Mouse (Mus musculus): ENCODE data around the gene Arsk. TPM values are rescaled to one million over a fixed set of nuclear protein-coding genes. Genes with fewer than 3 reads are reported as not detected.
A peak's percentile ranks its signal among the peaks of the same experiment; 100 is the strongest.

The Arsk gene
- polyA plus RNA-seq (2015; fragmentation: Nextera tagmentation; extraction: Ambion mirVana) = 3.8 and 4.7 TPM in 2 replicates

- H3K27me3 ChIP-seq (replicated peaks; ENCODE audit: control insufficient read depth, insufficient read depth, low read length) = no peaks in the 10 kb centered on the region
- H3K4me3 ChIP-seq (ENCODE audit: low read length) = peak within 1 kb of the TSS; percentile 62
- under 1% methylated on average over 34 of the region's 34 CpGs for WGBS
- H3K36me3 ChIP-seq (ENCODE audit: control insufficient read depth, insufficient read depth, low read length) = no peaks in the 10 kb centered on the region
- H3K9ac ChIP-seq (ENCODE audit: low read depth, low read length) = peak within 1 kb of the TSS; percentile 76
- H3K4me2 ChIP-seq (ENCODE audit: low read depth, low read length) = peak within 1 kb of the TSS; percentile 62
- H3K4me1 ChIP-seq (ENCODE audit: control insufficient read depth, insufficient read depth, low read length) = peaks cover 3% of the 10 kb centered on the region
- no peaks in the 10 kb centered on the region for H3K9me3 ChIP-seq (ENCODE audit: control insufficient read depth, low read length)
- ATAC-seq = peak; percentile 98
- H3K27ac ChIP-seq (ENCODE audit: low read length) = peak within 1 kb of the TSS; percentile 65
Observed at GRCm38 (mm10) chr13:76098493-76099303, at the start of gene Arsk, which contains the start of gene Ttc37. Gene Arsk (minus strand): TSS chr13:76098660. Gene Ttc37 (plus strand): TSS chr13:76098734.

GRCm38 (mm10) chr13:76141117-76141808 lies 42.8 kb upstream of the Arsk start:
- 93% methylated on average over 12 of the region's 12 CpGs for WGBS
- Histone ChIP-seq H3K4me3 (ENCODE audit: low read length) (no peak overlapping the region), H3K9me3 (ENCODE audit: control insufficient read depth, low read length) (no peaks in the 10 kb centered on the region), H3K9ac (ENCODE audit: low read depth, low read length) (no peak overlapping the region), H3K36me3 (ENCODE audit: control insufficient read depth, insufficient read depth, low read length) (peaks cover 6% of the 10 kb centered on the region; the same call in 1 of the 2 replicates), H3K27me3 (replicated peaks; ENCODE audit: control insufficient read depth, insufficient read depth, low read length) (no peaks in the 10 kb centered on the region), H3K4me2 (ENCODE audit: low read depth, low read length) (no peak overlapping the region), H3K27ac (ENCODE audit: low read length) (no peak overlapping the region), H3K4me1 (ENCODE audit: control insufficient read depth, insufficient read depth, low read length) (no peaks in the 10 kb centered on the region)
- no peak for ATAC-seq

GRCm38 (mm10) chr13:76138862-76139261 lies 40.4 kb upstream of the Arsk start:
- no peak overlapping the region for H3K27ac ChIP-seq (ENCODE audit: low read length)
- ATAC-seq = no peak
- no peaks in the 10 kb centered on the region for H3K27me3 ChIP-seq (replicated peaks; ENCODE audit: control insufficient read depth, insufficient read depth, low read length)
- H3K4me3 ChIP-seq (ENCODE audit: low read length) = no peak overlapping the region
- no peak overlapping the region for H3K4me2 ChIP-seq (ENCODE audit: low read depth, low read length)
- H3K9ac ChIP-seq (ENCODE audit: low read depth, low read length) = no peak overlapping the region
- 85% methylated on average over 3 of the region's 3 CpGs for WGBS
- H3K4me1 ChIP-seq (ENCODE audit: control insufficient read depth, insufficient read depth, low read length) = no peaks in the 10 kb centered on the region
- no peaks in the 10 kb centered on the region for H3K9me3 ChIP-seq (ENCODE audit: control insufficient read depth, low read length)
- H3K36me3 ChIP-seq (ENCODE audit: control insufficient read depth, insufficient read depth, low read length) = peaks cover 6% of the 10 kb centered on the region; the same call in 1 of the 2 replicates

- H3K9me3 ChIP-seq (ENCODE audit: control insufficient read depth, low read length) = no peaks in the 10 kb centered on the region
- ATAC-seq = no peak
- no peaks in the 10 kb centered on the region for H3K27me3 ChIP-seq (replicated peaks; ENCODE audit: control insufficient read depth, insufficient read depth, low read length)
- no peak overlapping the region for H3K9ac ChIP-seq (ENCODE audit: low read depth, low read length)
- peaks cover 9% of the 10 kb centered on the region for H3K36me3 ChIP-seq (ENCODE audit: control insufficient read depth, insufficient read depth, low read length)
- no peak overlapping the region for H3K27ac ChIP-seq (ENCODE audit: low read length)
- no peaks in the 10 kb centered on the region for H3K4me1 ChIP-seq (ENCODE audit: control insufficient read depth, insufficient read depth, low read length)
- H3K4me3 ChIP-seq (ENCODE audit: low read length) = no peak overlapping the region
- 90% methylated on average over 4 of the region's 4 CpGs for WGBS
- no peak overlapping the region for H3K4me2 ChIP-seq (ENCODE audit: low read depth, low read length)
Observed at GRCm38 (mm10) chr13:76132415-76132814, 34.0 kb upstream of the Arsk start.

GRCm38 (mm10) chr13:76128799-76129198 lies 30.3 kb upstream of the Arsk start:
- Histone ChIP-seq H3K36me3 (ENCODE audit: control insufficient read depth, insufficient read depth, low read length) (peaks cover 12% of the 10 kb centered on the region), H3K9ac (ENCODE audit: low read depth, low read length) (no peak overlapping the region), H3K4me1 (ENCODE audit: control insufficient read depth, insufficient read depth, low read length) (no peaks in the 10 kb centered on the region), H3K27ac (ENCODE audit: low read length) (no peak overlapping the region), H3K4me3 (ENCODE audit: low read length) (no peak overlapping the region), H3K27me3 (replicated peaks; ENCODE audit: control insufficient read depth, insufficient read depth, low read length) (no peaks in the 10 kb centered on the region), H3K4me2 (ENCODE audit: low read depth, low read length) (no peak overlapping the region), H3K9me3 (ENCODE audit: control insufficient read depth, low read length) (no peaks in the 10 kb centered on the region)
- WGBS = 91% methylated on average over 4 of the region's 4 CpGs
- ATAC-seq = no peak

- 82% methylated on average over 18 of the region's 18 CpGs for WGBS
- no peak overlapping the region for H3K4me2 ChIP-seq (ENCODE audit: low read depth, low read length)
- no peak overlapping the region for H3K27ac ChIP-seq (ENCODE audit: low read length)
- H3K27me3 ChIP-seq (replicated peaks; ENCODE audit: control insufficient read depth, insufficient read depth, low read length) = no peaks in the 10 kb centered on the region
- no peak for ATAC-seq
- H3K9me3 ChIP-seq (ENCODE audit: control insufficient read depth, low read length) = no peaks in the 10 kb centered on the region
- H3K4me3 ChIP-seq (ENCODE audit: low read length) = no peak overlapping the region
- no peak overlapping the region for H3K9ac ChIP-seq (ENCODE audit: low read depth, low read length)
- H3K36me3 ChIP-seq (ENCODE audit: control insufficient read depth, insufficient read depth, low read length) = peaks cover 3% of the 10 kb centered on the region; the same call in 1 of the 2 replicates
- no peaks in the 10 kb centered on the region for H3K4me1 ChIP-seq (ENCODE audit: control insufficient read depth, insufficient read depth, low read length)
Observed at GRCm38 (mm10) chr13:76109069-76109824, 10.8 kb upstream of the Arsk start.

- Histone ChIP-seq H3K27ac (ENCODE audit: low read length) (no peak overlapping the region), H3K9me3 (ENCODE audit: control insufficient read depth, low read length) (no peaks in the 10 kb centered on the region), H3K27me3 (replicated peaks; ENCODE audit: control insufficient read depth, insufficient read depth, low read length) (no peaks in the 10 kb centered on the region), H3K4me3 (ENCODE audit: low read length) (no peak overlapping the region), H3K36me3 (ENCODE audit: control insufficient read depth, insufficient read depth, low read length) (no peaks in the 10 kb centered on the region), H3K4me2 (ENCODE audit: low read depth, low read length) (no peak overlapping the region), H3K4me1 (ENCODE audit: control insufficient read depth, insufficient read depth, low read length) (peaks cover 3% of the 10 kb centered on the region), H3K9ac (ENCODE audit: low read depth, low read length) (no peak overlapping the region)
- WGBS = 87% methylated on average over 2 of the region's 2 CpGs
- ATAC-seq = no peak
Observed at GRCm38 (mm10) chr13:76101989-76102388, 3.5 kb upstream of the Arsk start.

GRCm38 (mm10) chr13:76098116-76098492 lies 356 bp downstream of the Arsk start:
- H3K27ac ChIP-seq (ENCODE audit: low read length) = peak overlapping the region; percentile 65
- H3K36me3 ChIP-seq (ENCODE audit: control insufficient read depth, insufficient read depth, low read length) = no peaks in the 10 kb centered on the region
- peak overlapping the region; percentile 52 for H3K4me2 ChIP-seq (ENCODE audit: low read depth, low read length)
- H3K27me3 ChIP-seq (replicated peaks; ENCODE audit: control insufficient read depth, insufficient read depth, low read length) = no peaks in the 10 kb centered on the region
- H3K4me3 ChIP-seq (ENCODE audit: low read length) = peak overlapping the region; percentile 62
- WGBS = 2% methylated on average over 16 of the region's 16 CpGs
- ATAC-seq = peak; percentile 93
- no peaks in the 10 kb centered on the region for H3K9me3 ChIP-seq (ENCODE audit: control insufficient read depth, low read length)
- H3K9ac ChIP-seq (ENCODE audit: low read depth, low read length) = peak overlapping the region; percentile 76
- peaks cover 3% of the 10 kb centered on the region for H3K4me1 ChIP-seq (ENCODE audit: control insufficient read depth, insufficient read depth, low read length)

- H3K27me3 ChIP-seq (replicated peaks; ENCODE audit: control insufficient read depth, insufficient read depth, low read length) = no peaks in the 10 kb centered on the region
- ATAC-seq = no peak
- no peaks in the 10 kb centered on the region for H3K4me1 ChIP-seq (ENCODE audit: control insufficient read depth, insufficient read depth, low read length)
- no peak overlapping the region for H3K4me3 ChIP-seq (ENCODE audit: low read length)
- no peak overlapping the region for H3K27ac ChIP-seq (ENCODE audit: low read length)
- no peaks in the 10 kb centered on the region for H3K36me3 ChIP-seq (ENCODE audit: control insufficient read depth, insufficient read depth, low read length)
- no peak overlapping the region for H3K9ac ChIP-seq (ENCODE audit: low read depth, low read length)
- no peaks in the 10 kb centered on the region for H3K9me3 ChIP-seq (ENCODE audit: control insufficient read depth, low read length)
- 74% methylated on average over 1 of the region's 1 CpGs for WGBS
- no peak overlapping the region for H3K4me2 ChIP-seq (ENCODE audit: low read depth, low read length)
Observed at GRCm38 (mm10) chr13:76074323-76074722, 24.1 kb downstream of the Arsk start.
